Mouse (Mus musculus): Measurements from ENCODE around the gene Ltbp4. TPM values are rescaled to one million over a fixed set of nuclear protein-coding genes. Genes with fewer than 3 reads are reported as not detected.

Ltbp4 gene
- 170 and 202 TPM in 2 replicates for polyA plus RNA-seq (2015; fragmentation: Nextera tagmentation; extraction: Ambion mirVana)

- peak within 1 kb of the TSS; percentile 72 for H3K4me2 ChIP-seq (ENCODE audit: low read depth, low read length)
- H3K4me3 ChIP-seq (replicated peaks; ENCODE audit: low read length), result peak within 1 kb of the TSS; percentile 42
- H3K27me3 ChIP-seq (ENCODE audit: control insufficient read depth, insufficient read depth, low read length), result peaks cover 20% of the 10 kb centered on the region
- peak within 1 kb of the TSS; percentile 71 for H3K9ac ChIP-seq (ENCODE audit: low read length)
- H3K36me3 ChIP-seq (ENCODE audit: control insufficient read depth, insufficient read depth, low read length), result no peaks in the 10 kb centered on the region
- H3K4me1 ChIP-seq (ENCODE audit: control insufficient read depth, insufficient read depth, low read length), result peaks cover 39% of the 10 kb centered on the region
- peak within 1 kb of the TSS; percentile 44; the same call in 1 of the 2 replicates for H3K27ac ChIP-seq (ENCODE audit: low read length)
- no peaks in the 10 kb centered on the region for H3K9me3 ChIP-seq (replicated peaks; ENCODE audit: control insufficient read depth, low read length)
- ATAC-seq (ENCODE audit: insufficient read depth, low FRiP score), result peak; percentile 45; the same call in 1 of the 2 replicates
- under 1% methylated on average over 36 of the region's 36 CpGs for WGBS
These were observed at the start of gene Ltbp4 for GRCm38 (mm10) chr7:27337175-27337853. Gene Ltbp4, minus strand, starts transcription at chr7:27337692.

- no peaks in the 10 kb centered on the region for H3K27me3 ChIP-seq (ENCODE audit: control insufficient read depth, insufficient read depth, low read length)
- no peak overlapping the region for H3K4me2 ChIP-seq (ENCODE audit: low read depth, low read length)
- peaks cover 5% of the 10 kb centered on the region; the same call in 1 of the 2 replicates for H3K4me1 ChIP-seq (ENCODE audit: control insufficient read depth, insufficient read depth, low read length)
- no peak overlapping the region for H3K9ac ChIP-seq (ENCODE audit: low read length)
- no peak overlapping the region for H3K4me3 ChIP-seq (replicated peaks; ENCODE audit: low read length)
- H3K9me3 ChIP-seq (replicated peaks; ENCODE audit: control insufficient read depth, low read length), result no peaks in the 10 kb centered on the region
- no peak overlapping the region for H3K27ac ChIP-seq (ENCODE audit: low read length)
- ATAC-seq (ENCODE audit: insufficient read depth, low FRiP score), result peak; percentile 78; the same call in 1 of the 2 replicates
- H3K36me3 ChIP-seq (ENCODE audit: control insufficient read depth, insufficient read depth, low read length), result no peaks in the 10 kb centered on the region
- WGBS, result 33% methylated on average over 4 of the region's 4 CpGs
These were observed 47.2 kb upstream of the Ltbp4 start for GRCm38 (mm10) chr7:27384731-27385130.

- H3K9ac ChIP-seq (ENCODE audit: low read length), result no peak overlapping the region
- H3K27me3 ChIP-seq (ENCODE audit: control insufficient read depth, insufficient read depth, low read length), result no peaks in the 10 kb centered on the region
- no peaks in the 10 kb centered on the region for H3K36me3 ChIP-seq (ENCODE audit: control insufficient read depth, insufficient read depth, low read length)
- WGBS, result 72% methylated on average over 5 of the region's 5 CpGs
- no peak for ATAC-seq (ENCODE audit: insufficient read depth, low FRiP score)
- H3K9me3 ChIP-seq (replicated peaks; ENCODE audit: control insufficient read depth, low read length), result no peaks in the 10 kb centered on the region
- H3K4me1 ChIP-seq (ENCODE audit: control insufficient read depth, insufficient read depth, low read length), result peaks cover 5% of the 10 kb centered on the region; the same call in 1 of the 2 replicates
- H3K27ac ChIP-seq (ENCODE audit: low read length), result no peak overlapping the region
- no peak overlapping the region for H3K4me3 ChIP-seq (replicated peaks; ENCODE audit: low read length)
- H3K4me2 ChIP-seq (ENCODE audit: low read depth, low read length), result no peak overlapping the region
These were observed 46.6 kb upstream of the Ltbp4 start for GRCm38 (mm10) chr7:27384134-27384533.

DNA sequence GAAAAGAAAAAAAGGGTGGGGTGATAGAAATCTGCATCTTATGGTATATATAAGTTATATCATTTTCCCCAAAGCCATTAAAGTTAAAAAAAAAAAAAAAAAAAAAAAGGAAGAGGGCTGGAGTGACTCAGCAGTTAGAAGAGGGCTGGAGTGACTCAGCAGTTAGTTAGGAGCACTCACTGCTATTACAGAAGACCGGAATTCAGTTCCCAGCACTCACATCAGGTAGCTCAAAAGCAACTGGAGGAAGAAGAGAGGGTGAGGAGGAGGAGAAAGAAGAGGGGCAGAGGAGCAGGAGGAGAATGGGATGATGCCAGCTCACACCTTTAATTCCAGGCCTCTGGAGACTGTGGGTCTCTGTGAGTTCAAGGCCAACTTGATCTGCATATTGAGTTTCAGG lies 45.7 kb upstream of the Ltbp4 start:
- Histone ChIP-seq H3K9ac (ENCODE audit: low read length) (no peak overlapping the region), H3K4me3 (replicated peaks; ENCODE audit: low read length) (no peak overlapping the region), H3K9me3 (replicated peaks; ENCODE audit: control insufficient read depth, low read length) (no peaks in the 10 kb centered on the region), H3K27me3 (ENCODE audit: control insufficient read depth, insufficient read depth, low read length) (no peaks in the 10 kb centered on the region), H3K27ac (ENCODE audit: low read length) (no peak overlapping the region), H3K4me1 (ENCODE audit: control insufficient read depth, insufficient read depth, low read length) (peaks cover 5% of the 10 kb centered on the region; the same call in 1 of the 2 replicates), H3K36me3 (ENCODE audit: control insufficient read depth, insufficient read depth, low read length) (no peaks in the 10 kb centered on the region), H3K4me2 (ENCODE audit: low read depth, low read length) (no peak overlapping the region)
- no peak for ATAC-seq (ENCODE audit: insufficient read depth, low FRiP score)
- 82% methylated on average over 1 of the region's 1 CpGs for WGBS

DNA sequence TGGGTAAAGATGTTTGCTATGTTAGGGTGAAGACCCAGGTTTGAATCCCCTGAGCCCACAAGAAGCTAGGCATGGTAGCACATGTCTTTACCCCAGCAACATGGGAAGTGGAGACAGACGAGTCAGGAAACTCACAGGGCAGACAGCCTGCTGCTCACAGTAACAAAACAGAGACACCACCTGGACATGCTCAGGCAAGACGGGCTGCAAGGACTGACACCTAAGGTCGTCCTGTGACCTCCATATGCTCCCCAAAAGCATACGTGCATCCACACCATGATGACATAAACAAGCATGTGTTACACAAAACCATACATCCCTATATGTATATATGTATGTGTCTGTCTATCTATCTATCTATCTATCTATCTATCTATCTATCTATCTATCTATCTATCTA lies 44.1 kb upstream of the Ltbp4 start:
- no peak overlapping the region for H3K9ac ChIP-seq (ENCODE audit: low read length)
- H3K27ac ChIP-seq (ENCODE audit: low read length), result no peak overlapping the region
- no peak overlapping the region for H3K4me3 ChIP-seq (replicated peaks; ENCODE audit: low read length)
- 58% methylated on average over 4 of the region's 4 CpGs for WGBS
- peaks cover 9% of the 10 kb centered on the region for H3K27me3 ChIP-seq (ENCODE audit: control insufficient read depth, insufficient read depth, low read length)
- no peaks in the 10 kb centered on the region for H3K9me3 ChIP-seq (replicated peaks; ENCODE audit: control insufficient read depth, low read length)
- H3K4me1 ChIP-seq (ENCODE audit: control insufficient read depth, insufficient read depth, low read length), result peaks cover 5% of the 10 kb centered on the region; the same call in 1 of the 2 replicates
- no peak for ATAC-seq (ENCODE audit: insufficient read depth, low FRiP score)
- H3K36me3 ChIP-seq (ENCODE audit: control insufficient read depth, insufficient read depth, low read length), result no peaks in the 10 kb centered on the region
- H3K4me2 ChIP-seq (ENCODE audit: low read depth, low read length), result no peak overlapping the region

- Histone ChIP-seq H3K9ac (ENCODE audit: low read length) (no peak overlapping the region), H3K4me3 (replicated peaks; ENCODE audit: low read length) (no peak overlapping the region), H3K36me3 (ENCODE audit: control insufficient read depth, insufficient read depth, low read length) (no peaks in the 10 kb centered on the region), H3K27ac (ENCODE audit: low read length) (no peak overlapping the region), H3K4me2 (ENCODE audit: low read depth, low read length) (no peak overlapping the region), H3K27me3 (ENCODE audit: control insufficient read depth, insufficient read depth, low read length) (peaks cover 13% of the 10 kb centered on the region), H3K9me3 (replicated peaks; ENCODE audit: control insufficient read depth, low read length) (no peaks in the 10 kb centered on the region), H3K4me1 (ENCODE audit: control insufficient read depth, insufficient read depth, low read length) (peaks cover 5% of the 10 kb centered on the region; the same call in 1 of the 2 replicates)
- no peak for ATAC-seq (ENCODE audit: insufficient read depth, low FRiP score)
- 29% methylated on average over 1 of the region's 1 CpGs for WGBS
These were observed 43.5 kb upstream of the Ltbp4 start for GRCm38 (mm10) chr7:27381009-27381408.

- Histone ChIP-seq H3K4me1 (ENCODE audit: control insufficient read depth, insufficient read depth, low read length) (peaks cover 5% of the 10 kb centered on the region; the same call in 1 of the 2 replicates), H3K4me3 (replicated peaks; ENCODE audit: low read length) (no peak overlapping the region), H3K36me3 (ENCODE audit: control insufficient read depth, insufficient read depth, low read length) (no peaks in the 10 kb centered on the region), H3K27ac (ENCODE audit: low read length) (no peak overlapping the region), H3K9ac (ENCODE audit: low read length) (no peak overlapping the region), H3K4me2 (ENCODE audit: low read depth, low read length) (no peak overlapping the region), H3K9me3 (replicated peaks; ENCODE audit: control insufficient read depth, low read length) (no peaks in the 10 kb centered on the region), H3K27me3 (ENCODE audit: control insufficient read depth, insufficient read depth, low read length) (peaks cover 23% of the 10 kb centered on the region)
- WGBS, result 83% methylated on average over 6 of the region's 6 CpGs
- no peak for ATAC-seq (ENCODE audit: insufficient read depth, low FRiP score)
These were observed 42.3 kb upstream of the Ltbp4 start for GRCm38 (mm10) chr7:27379836-27380235.

DNA sequence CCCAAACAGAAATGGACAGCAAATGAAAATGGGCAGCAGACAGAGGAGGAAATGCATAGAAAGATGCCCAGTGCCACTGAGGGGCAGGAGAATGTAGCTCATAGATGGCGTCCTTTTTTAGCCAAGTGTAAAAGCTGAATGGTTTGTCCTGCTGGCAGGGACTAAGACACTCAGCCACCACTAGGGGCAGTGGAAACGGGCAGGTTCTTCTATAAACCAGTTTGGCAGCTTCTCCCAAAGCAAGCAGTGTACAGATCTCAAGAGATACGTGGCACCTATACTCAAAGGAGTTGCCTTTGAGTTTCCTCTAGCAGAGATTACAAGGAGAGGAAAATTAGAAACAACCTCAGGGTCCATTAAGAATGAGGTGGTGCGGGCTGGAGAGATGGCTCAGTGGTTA lies 40.9 kb upstream of the Ltbp4 start:
- Histone ChIP-seq H3K4me3 (replicated peaks; ENCODE audit: low read length) (no peak overlapping the region), H3K27ac (ENCODE audit: low read length) (no peak overlapping the region), H3K27me3 (ENCODE audit: control insufficient read depth, insufficient read depth, low read length) (peaks cover 35% of the 10 kb centered on the region), H3K4me2 (ENCODE audit: low read depth, low read length) (no peak overlapping the region), H3K9ac (ENCODE audit: low read length) (no peak overlapping the region), H3K9me3 (replicated peaks; ENCODE audit: control insufficient read depth, low read length) (no peaks in the 10 kb centered on the region), H3K4me1 (ENCODE audit: control insufficient read depth, insufficient read depth, low read length) (no peaks in the 10 kb centered on the region), H3K36me3 (ENCODE audit: control insufficient read depth, insufficient read depth, low read length) (no peaks in the 10 kb centered on the region)
- 24% methylated on average over 4 of the region's 4 CpGs for WGBS
- peak; percentile 85 for ATAC-seq (ENCODE audit: insufficient read depth, low FRiP score)

DNA sequence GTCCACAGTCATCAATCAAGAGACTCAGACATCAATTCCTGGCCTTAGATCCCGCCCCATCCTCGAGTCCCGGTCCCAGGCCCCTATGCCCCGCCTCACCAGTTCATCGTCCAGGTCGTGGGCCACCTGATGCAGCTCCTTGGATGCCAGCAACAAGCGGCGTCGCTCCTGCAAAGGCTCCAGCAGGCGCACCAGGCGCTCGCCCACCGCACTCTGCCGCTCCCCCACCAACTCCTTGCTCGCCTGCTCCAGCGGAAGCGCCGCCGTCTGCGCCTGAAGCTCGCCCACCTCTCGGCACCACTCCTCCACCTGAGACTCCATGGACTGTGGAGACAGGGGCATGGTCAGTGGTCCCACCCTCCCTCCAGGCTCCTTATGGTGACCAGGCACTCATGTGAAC lies 37.8 kb upstream of the Ltbp4 start:
- Histone ChIP-seq H3K36me3 (ENCODE audit: control insufficient read depth, insufficient read depth, low read length) (no peaks in the 10 kb centered on the region), H3K4me2 (ENCODE audit: low read depth, low read length) (peak overlapping the region; percentile 24; the same call in 1 of the 2 replicates), H3K9ac (ENCODE audit: low read length) (no peak overlapping the region), H3K4me1 (ENCODE audit: control insufficient read depth, insufficient read depth, low read length) (peaks cover 5% of the 10 kb centered on the region; the same call in 1 of the 2 replicates), H3K27me3 (ENCODE audit: control insufficient read depth, insufficient read depth, low read length) (peaks cover 66% of the 10 kb centered on the region), H3K4me3 (replicated peaks; ENCODE audit: low read length) (no peak overlapping the region), H3K9me3 (replicated peaks; ENCODE audit: control insufficient read depth, low read length) (no peaks in the 10 kb centered on the region), H3K27ac (ENCODE audit: low read length) (no peak overlapping the region)
- 1% methylated on average over 22 of the region's 22 CpGs for WGBS
- no peak for ATAC-seq (ENCODE audit: insufficient read depth, low FRiP score)
